Mouse (Mus musculus) MEL (cell line): ENCODE data around the gene Pknox2.

Source experiments
- POLR2AphosphoS2 ChIP-seq: IDR thresholded peaks from 2 replicates; pipeline ENCODE4 v1.6.1; 2011; ENCODE audit warnings: low read length, improper control_type of control experiment
- TBP ChIP-seq: IDR thresholded peaks from 2 replicates; pipeline ENCODE4 v1.8.0; 2011; ENCODE audit warnings: low read depth, low read length, improper control_type of control experiment

- no peak for TF ChIP-seq POLR2AphosphoS2
- TF ChIP-seq TBP, result no peak
Measured at GRCm38 (mm10) chr9:37117529-37117928, 29.7 kb downstream of the Pknox2 start.
